Mouse (Mus musculus): ENCODE results near the gene Itgb6. TPM values are rescaled to one million over a fixed set of nuclear protein-coding genes. Genes with fewer than 3 reads are reported as not detected.

The Itgb6 gene
- polyA plus RNA-seq, 1 experiment = not detected

DNA sequence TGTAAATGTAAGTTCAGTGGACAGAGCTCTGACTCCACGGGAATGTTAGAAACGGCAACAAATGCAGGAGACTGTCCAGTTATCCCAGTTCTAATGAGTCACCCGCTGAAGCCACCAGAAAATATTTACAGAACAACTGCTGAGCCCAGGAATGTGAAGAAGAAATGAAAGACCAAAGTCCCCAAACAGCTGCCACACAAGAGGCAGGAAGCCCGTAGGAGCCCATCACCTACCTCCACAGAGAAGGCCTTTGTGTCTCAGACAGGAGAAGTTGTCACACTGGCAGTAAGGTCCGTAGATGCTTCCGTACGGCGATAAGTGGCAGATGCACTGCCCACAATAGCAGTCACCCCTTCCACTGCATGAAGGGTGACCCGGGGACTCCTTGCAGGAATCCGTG lies 94.9 kb downstream of the Itgb6 start:
- Histone ChIP-seq H3K4me3 (ENCODE audit: control insufficient read depth, low read depth, low read length) (no peak overlapping the region), H3K36me3 (ENCODE audit: control insufficient read depth, insufficient read depth, low read length) (no peaks in the 10 kb centered on the region), H3K4me1 (ENCODE audit: control insufficient read depth, insufficient read depth, low read length) (no peaks in the 10 kb centered on the region), H3K27me3 (ENCODE audit: control insufficient read depth, insufficient read depth, low read length) (no peaks in the 10 kb centered on the region), H3K27ac (ENCODE audit: control insufficient read depth, insufficient read depth, low read depth, low read length) (no peak overlapping the region)
- TF ChIP-seq POLR2A (IDR thresholded peaks at IDR 0.05; ENCODE audit: control insufficient read depth, low read depth, low read length) = no peak

DNA sequence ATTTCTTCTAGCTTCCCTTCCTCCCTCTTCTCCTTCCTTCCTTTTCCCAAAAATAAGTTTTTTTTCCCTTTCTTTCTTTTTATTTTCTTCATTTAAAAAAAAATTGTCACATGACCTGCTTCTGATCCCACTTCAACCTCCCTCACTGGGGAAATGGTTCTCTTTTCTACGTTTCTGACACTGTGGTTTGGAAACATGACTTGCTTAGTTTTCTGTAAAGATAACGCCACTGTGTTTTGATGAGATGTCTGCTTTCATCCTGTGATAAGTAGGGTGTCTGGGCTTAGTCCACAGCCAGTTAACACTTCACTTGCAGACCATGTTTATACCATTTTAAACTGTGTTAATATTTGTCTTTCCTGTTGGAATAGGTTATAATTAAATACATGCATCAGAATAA lies 96.7 kb downstream of the Itgb6 start:
- Histone ChIP-seq H3K4me1 (ENCODE audit: control insufficient read depth, insufficient read depth, low read length) (no peaks in the 10 kb centered on the region), H3K4me3 (ENCODE audit: control insufficient read depth, low read depth, low read length) (no peak overlapping the region), H3K27me3 (ENCODE audit: control insufficient read depth, insufficient read depth, low read length) (no peaks in the 10 kb centered on the region), H3K27ac (ENCODE audit: control insufficient read depth, insufficient read depth, low read depth, low read length) (no peak overlapping the region), H3K36me3 (ENCODE audit: control insufficient read depth, insufficient read depth, low read length) (no peaks in the 10 kb centered on the region)
- TF ChIP-seq POLR2A (IDR thresholded peaks at IDR 0.05; ENCODE audit: control insufficient read depth, low read depth, low read length) (no peak), CTCF (IDR thresholded peaks at IDR 0.05; ENCODE audit: control insufficient read depth, insufficient read depth, insufficient replicate concordance, low read depth, low read length) (no peak)

DNA sequence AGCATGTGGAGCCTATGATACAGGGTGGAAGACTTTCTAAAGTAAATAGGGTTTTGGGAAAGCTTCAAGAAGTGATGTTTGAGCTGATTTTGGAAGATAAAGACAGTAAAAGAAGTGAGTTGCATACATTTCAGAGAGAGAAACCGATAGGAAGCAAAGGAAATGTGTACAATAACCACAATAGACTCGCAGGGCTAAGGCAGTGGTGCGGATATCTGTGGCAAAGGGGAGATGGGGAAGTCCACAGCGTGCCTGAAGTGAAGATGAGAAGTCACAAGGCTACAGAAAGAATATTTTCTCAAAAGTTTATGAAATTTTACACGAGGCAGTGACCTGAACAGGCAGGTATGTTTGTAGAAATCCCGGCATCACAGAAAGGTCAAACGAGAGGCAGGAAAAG lies 100.3 kb downstream of the Itgb6 start:
- Histone ChIP-seq H3K4me3 (ENCODE audit: control insufficient read depth, low read depth, low read length) (no peak overlapping the region), H3K36me3 (ENCODE audit: control insufficient read depth, insufficient read depth, low read length) (no peaks in the 10 kb centered on the region), H3K27me3 (ENCODE audit: control insufficient read depth, insufficient read depth, low read length) (no peaks in the 10 kb centered on the region), H3K4me1 (ENCODE audit: control insufficient read depth, insufficient read depth, low read length) (no peaks in the 10 kb centered on the region), H3K27ac (ENCODE audit: control insufficient read depth, insufficient read depth, low read depth, low read length) (no peak overlapping the region)
- TF ChIP-seq POLR2A (IDR thresholded peaks at IDR 0.05; ENCODE audit: control insufficient read depth, low read depth, low read length) (no peak), CTCF (IDR thresholded peaks at IDR 0.05; ENCODE audit: control insufficient read depth, insufficient read depth, insufficient replicate concordance, low read depth, low read length) (no peak)

DNA sequence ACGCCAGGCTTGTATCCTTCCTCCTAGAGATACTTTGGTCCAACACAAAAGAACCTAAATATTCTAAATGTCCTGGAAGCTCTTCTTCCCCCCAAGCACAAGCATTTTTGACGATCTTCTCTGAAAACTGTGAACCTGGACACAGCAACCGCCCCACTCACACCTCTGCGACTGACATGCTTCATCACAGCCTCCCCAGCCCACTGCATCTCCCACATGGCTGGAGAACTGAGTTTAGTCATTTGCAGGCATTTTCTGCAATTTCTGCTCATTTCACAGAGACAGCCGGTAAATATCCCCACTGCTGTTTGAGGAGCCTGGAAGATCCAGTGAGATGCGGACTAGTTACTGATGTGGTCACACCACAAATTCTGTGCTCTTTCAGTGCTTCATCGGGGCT lies 107.7 kb downstream of the Itgb6 start:
- TF ChIP-seq POLR2A (IDR thresholded peaks at IDR 0.05; ENCODE audit: control insufficient read depth, low read depth, low read length) = no peak
- TF ChIP-seq CTCF (IDR thresholded peaks at IDR 0.05; ENCODE audit: control insufficient read depth, insufficient read depth, insufficient replicate concordance, low read depth, low read length) = no peak
- no peak overlapping the region for H3K4me3 ChIP-seq (ENCODE audit: control insufficient read depth, low read depth, low read length)
- no peaks in the 10 kb centered on the region for H3K36me3 ChIP-seq (ENCODE audit: control insufficient read depth, insufficient read depth, low read length)
- H3K27ac ChIP-seq (ENCODE audit: control insufficient read depth, insufficient read depth, low read depth, low read length) = no peak overlapping the region
- H3K4me1 ChIP-seq (ENCODE audit: control insufficient read depth, insufficient read depth, low read length) = no peaks in the 10 kb centered on the region
- no peaks in the 10 kb centered on the region for H3K27me3 ChIP-seq (ENCODE audit: control insufficient read depth, insufficient read depth, low read length)

DNA sequence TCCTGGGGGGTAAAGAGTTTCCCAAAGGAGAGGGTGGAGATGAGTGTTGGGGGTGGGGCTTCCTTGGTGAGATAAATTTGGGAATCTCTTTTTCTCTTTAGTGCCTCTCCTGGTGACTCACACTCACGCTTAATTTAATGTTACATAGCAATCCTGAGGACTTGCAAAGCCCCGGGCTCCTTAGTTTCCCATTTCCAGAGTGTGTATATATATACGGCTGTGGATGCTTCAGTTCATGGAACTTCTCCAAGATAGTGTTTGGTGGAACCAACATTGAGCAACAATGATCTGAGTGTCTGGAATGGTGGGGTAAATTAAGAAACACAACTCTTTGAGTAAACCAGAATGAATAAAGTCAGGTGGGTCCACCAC lies 108.6 kb downstream of the Itgb6 start:
- no peak for TF ChIP-seq POLR2A (IDR thresholded peaks at IDR 0.05; ENCODE audit: control insufficient read depth, low read depth, low read length)
- no peak for TF ChIP-seq CTCF (IDR thresholded peaks at IDR 0.05; ENCODE audit: control insufficient read depth, insufficient read depth, insufficient replicate concordance, low read depth, low read length)
- Histone ChIP-seq H3K27ac (ENCODE audit: control insufficient read depth, insufficient read depth, low read depth, low read length) (no peak overlapping the region), H3K4me3 (ENCODE audit: control insufficient read depth, low read depth, low read length) (no peak overlapping the region), H3K36me3 (ENCODE audit: control insufficient read depth, insufficient read depth, low read length) (no peaks in the 10 kb centered on the region), H3K27me3 (ENCODE audit: control insufficient read depth, insufficient read depth, low read length) (no peaks in the 10 kb centered on the region), H3K4me1 (ENCODE audit: control insufficient read depth, insufficient read depth, low read length) (no peaks in the 10 kb centered on the region)

DNA sequence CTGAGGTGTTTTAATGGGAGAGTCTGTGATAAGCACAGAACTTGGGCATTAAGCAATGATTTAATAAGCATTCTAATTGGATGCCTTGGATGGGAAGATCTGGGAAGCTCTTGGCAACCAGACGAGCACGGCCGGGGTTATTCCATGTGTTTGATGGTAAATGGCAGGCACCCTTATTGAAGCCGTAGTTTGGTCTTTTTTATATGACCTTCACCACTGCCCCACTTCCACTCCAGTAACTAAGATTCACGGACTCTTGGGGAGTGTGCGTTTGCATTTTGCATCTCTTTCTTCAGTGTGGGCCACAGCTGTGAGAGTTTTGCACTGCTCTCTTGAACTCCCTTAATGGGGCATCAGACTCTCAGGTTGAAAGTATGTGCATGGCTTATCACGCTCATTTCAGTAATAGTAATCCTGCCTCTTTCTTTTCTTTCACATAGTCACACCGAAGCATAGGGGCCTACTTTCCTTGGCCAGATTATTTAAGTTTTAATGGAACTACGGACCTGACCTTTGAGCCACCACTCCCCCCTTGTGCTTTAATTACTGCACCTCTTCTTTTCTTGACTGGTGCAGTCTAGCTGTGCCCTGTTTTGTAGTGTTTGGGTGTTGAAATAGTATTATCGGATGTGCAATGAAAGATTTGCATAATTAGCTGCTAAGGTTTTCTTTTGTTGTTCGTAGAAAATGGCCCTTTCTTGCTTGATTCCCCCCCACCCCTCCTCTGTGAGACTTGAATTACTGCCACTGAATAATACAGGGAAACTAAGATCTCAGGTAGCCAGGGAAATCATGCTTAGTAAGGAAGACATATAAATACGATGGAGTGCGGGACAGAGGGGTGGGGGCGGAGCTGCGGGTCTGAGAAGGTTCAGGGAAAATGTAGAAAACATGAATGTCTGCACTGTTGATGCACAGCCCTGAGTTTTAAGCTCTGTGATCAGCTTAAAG lies 109.3 kb downstream of the Itgb6 start:
- no peaks in the 10 kb centered on the region for H3K27me3 ChIP-seq (ENCODE audit: control insufficient read depth, insufficient read depth, low read length)
- H3K36me3 ChIP-seq (ENCODE audit: control insufficient read depth, insufficient read depth, low read length) = no peaks in the 10 kb centered on the region
- H3K4me3 ChIP-seq (ENCODE audit: control insufficient read depth, low read depth, low read length) = no peak overlapping the region
- TF ChIP-seq POLR2A (IDR thresholded peaks at IDR 0.05; ENCODE audit: control insufficient read depth, low read depth, low read length) = no peak
- TF ChIP-seq CTCF (IDR thresholded peaks at IDR 0.05; ENCODE audit: control insufficient read depth, insufficient read depth, insufficient replicate concordance, low read depth, low read length) = no peak
- H3K27ac ChIP-seq (ENCODE audit: control insufficient read depth, insufficient read depth, low read depth, low read length) = no peak overlapping the region
- H3K4me1 ChIP-seq (ENCODE audit: control insufficient read depth, insufficient read depth, low read length) = no peaks in the 10 kb centered on the region

DNA sequence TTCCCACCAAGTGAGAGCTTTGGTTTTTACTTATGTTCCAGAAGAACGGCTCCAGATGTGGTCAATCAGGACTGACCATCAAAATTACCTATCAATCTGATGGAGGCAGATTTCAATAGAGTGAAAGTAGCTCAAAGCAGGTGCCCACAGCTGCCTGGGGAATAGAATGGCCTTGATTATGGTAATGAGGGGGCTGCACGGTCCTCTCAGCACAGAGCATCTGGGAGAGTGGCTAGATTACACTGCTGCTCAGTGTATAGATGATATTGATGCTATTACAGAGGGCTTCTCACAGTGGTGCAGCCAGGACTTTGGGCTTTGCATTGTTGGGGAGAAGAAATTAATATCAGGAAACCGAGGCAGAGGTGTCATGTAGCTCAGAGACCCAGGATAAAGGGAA lies 110.8 kb downstream of the Itgb6 start:
- no peak for TF ChIP-seq POLR2A (IDR thresholded peaks at IDR 0.05; ENCODE audit: control insufficient read depth, low read depth, low read length)
- no peak for TF ChIP-seq CTCF (IDR thresholded peaks at IDR 0.05; ENCODE audit: control insufficient read depth, insufficient read depth, insufficient replicate concordance, low read depth, low read length)
- Histone ChIP-seq H3K27ac (ENCODE audit: control insufficient read depth, insufficient read depth, low read depth, low read length) (no peak overlapping the region), H3K4me3 (ENCODE audit: control insufficient read depth, low read depth, low read length) (no peak overlapping the region), H3K4me1 (ENCODE audit: control insufficient read depth, insufficient read depth, low read length) (no peaks in the 10 kb centered on the region), H3K36me3 (ENCODE audit: control insufficient read depth, insufficient read depth, low read length) (no peaks in the 10 kb centered on the region), H3K27me3 (ENCODE audit: control insufficient read depth, insufficient read depth, low read length) (no peaks in the 10 kb centered on the region)
